Mouse (Mus musculus) layer of hippocampus, postnatal 25 days (tissue): Measurements from ENCODE around the gene Serpina3f. TPM values are rescaled to one million over a fixed set of nuclear protein-coding genes. Genes with fewer than 3 reads are reported as not detected.

Source experiments
- DNase-seq, 2 experiments: peaks; one replicate each; pipeline ENCODE4 v3.0.0; 2022; ENCODE audit warnings: mixed read lengths in 2 of 2, low spot score in 1 of 2; ENCODE audit errors: extremely low spot score in 1 of 2
- total RNA-seq, 2 experiments: library from RNA; stranded (reverse); gene quantifications; 2 replicates each; pipeline ENCODE4 v1.2.3; 2021

Gene Serpina3f
- total RNA-seq, 2 experiments from 2014 or later = not detected

- DNase-seq = no peak
These were observed 33.2 kb downstream of the Serpina3f start for GRCm38 (mm10) chr12:104247553-104248002.

- no peak for DNase-seq
These were observed 33.9 kb downstream of the Serpina3f start for GRCm38 (mm10) chr12:104248231-104248630.

GRCm38 (mm10) chr12:104261041-104261440 lies 46.7 kb downstream of the Serpina3f start:
- no peak for DNase-seq

- no peak for DNase-seq
These were observed 48.5 kb downstream of the Serpina3f start, which contains the start of gene Serpina3i for GRCm38 (mm10) chr12:104262863-104263262. TSS of gene Serpina3i (plus strand) at chr12:104263122.

- DNase-seq = no peak
These were observed 52.0 kb downstream of the Serpina3f start for GRCm38 (mm10) chr12:104266374-104266773.

Other genes with a start within 250 kb of the Serpina3f start
- gene Serpina11, start 224.6 kb upstream of the Serpina3f start, total RNA-seq = not detected
- gene Serpina9, start 200.8 kb upstream of the Serpina3f start, total RNA-seq = under 1 TPM; 0.17 to 0.23 TPM
- gene Serpina12, start 170.1 kb upstream of the Serpina3f start, total RNA-seq = not detected
- not detected for gene Serpina5, start 113.4 kb upstream of the Serpina3f start, total RNA-seq
- not detected for gene Serpina3a, start 101.8 kb upstream of the Serpina3f start, total RNA-seq
- not detected for gene Serpina3b, start 86.5 kb upstream of the Serpina3f start, total RNA-seq
- under 1 TPM; 0.26 to 0.49 TPM for gene Serpina3c, start 60.7 kb upstream of the Serpina3f start, total RNA-seq
- 1 to 10 TPM in 1 of 2 experiments, not detected in 1; 2.7 TPM for gene Serpina3g, start 21.7 kb downstream of the Serpina3f start, total RNA-seq
- 1 to 10 TPM; 1.1 to 1.5 TPM for gene Serpina3i, start 48.6 kb downstream of the Serpina3f start, total RNA-seq
- not detected for gene Serpina3j, start 100.0 kb downstream of the Serpina3f start, total RNA-seq
- gene Serpina3k, start 123.9 kb downstream of the Serpina3f start, total RNA-seq = not detected
- under 1 TPM; 0.49 to 0.52 TPM for gene Serpina3m, start 123.9 kb downstream of the Serpina3f start, total RNA-seq
- 10 to 100 TPM; 72.2 to 78.7 TPM for gene Serpina3n, start 192.2 kb downstream of the Serpina3f start, total RNA-seq